Mouse (Mus musculus): ENCODE measurements around the gene Cplx3.

The Cplx3 gene

GRCm38 (mm10) chr9:57601353-57601706, 4.8 kb downstream of the Cplx3 start:
- in situ Hi-C loops (cut with MboI, MseI): no loop called here

GRCm38 (mm10) chr9:57600620-57601352, 5.3 kb downstream of the Cplx3 start:
- in situ Hi-C loops (cut with MboI, MseI): no loop called here

- in situ Hi-C loops (cut with MboI, MseI): no loop called here
Observed at GRCm38 (mm10) chr9:57598851-57599563, 7.1 kb downstream of the Cplx3 start.

GRCm38 (mm10) chr9:57597929-57598382, 8.1 kb downstream of the Cplx3 start:
- in situ Hi-C loops (cut with MboI, MseI): no loop called here

GRCm38 (mm10) chr9:57597265-57597664, 8.8 kb downstream of the Cplx3 start:
- in situ Hi-C loops (cut with MboI, MseI): no loop called here

GRCm38 (mm10) chr9:57594174-57594509, 11.9 kb downstream of the Cplx3 start:
- in situ Hi-C loops (cut with MboI, MseI): no loop called here

- in situ Hi-C loops (cut with MboI, MseI): no loop called here
Observed at GRCm38 (mm10) chr9:57593454-57594173, 12.5 kb downstream of the Cplx3 start.

- in situ Hi-C loops (cut with MboI, MseI): no loop called here
Observed at GRCm38 (mm10) chr9:57590726-57591125, 15.4 kb downstream of the Cplx3 start.

GRCm38 (mm10) chr9:57589224-57590126, 16.6 kb downstream of the Cplx3 start, which contains the start of gene Ulk3:
TSS of gene Ulk3 (plus strand) at chr9:57589452.
- in situ Hi-C loops (cut with MboI, MseI): no loop called here

GRCm38 (mm10) chr9:57584991-57585390, 21.1 kb downstream of the Cplx3 start:
- in situ Hi-C loops (cut with MboI, MseI): no loop called here

- in situ Hi-C loops (cut with MboI, MseI): no loop called here
Observed at GRCm38 (mm10) chr9:57577144-57577849, 28.8 kb downstream of the Cplx3 start.

GRCm38 (mm10) chr9:57575577-57575976, 30.5 kb downstream of the Cplx3 start:
- in situ Hi-C loops (cut with MboI, MseI): no loop called here

- in situ Hi-C loops (cut with MboI, MseI): no loop called here
Observed at GRCm38 (mm10) chr9:57574397-57574796, 31.7 kb downstream of the Cplx3 start.

GRCm38 (mm10) chr9:57568500-57568899, 37.6 kb downstream of the Cplx3 start:
- in situ Hi-C loops (cut with MboI, MseI): no loop called here

- in situ Hi-C loops (cut with MboI, MseI): no loop called here
Observed at GRCm38 (mm10) chr9:57566846-57567245, 39.2 kb downstream of the Cplx3 start.

GRCm38 (mm10) chr9:57565741-57566221, 40.3 kb downstream of the Cplx3 start:
- in situ Hi-C loops (cut with MboI, MseI): no loop called here

- in situ Hi-C loops (cut with MboI, MseI): no loop called here
Observed at GRCm38 (mm10) chr9:57564609-57565008, 41.5 kb downstream of the Cplx3 start.

- in situ Hi-C loops (cut with MboI, MseI): no loop called here
Observed at GRCm38 (mm10) chr9:57562896-57563372, 43.1 kb downstream of the Cplx3 start.

- in situ Hi-C loops (cut with MboI, MseI): no loop called here
Observed at GRCm38 (mm10) chr9:57561711-57562099, 44.4 kb downstream of the Cplx3 start.

- in situ Hi-C loops (cut with MboI, MseI): no loop called here
Observed at GRCm38 (mm10) chr9:57560861-57561710, 45.0 kb downstream of the Cplx3 start, which contains the start of gene Scamp2. TSS of gene Scamp2 (plus strand) at chr9:57560943.
